ENCODE assay signal across 19 mouse cellular contexts in the genomic region with DNA sequence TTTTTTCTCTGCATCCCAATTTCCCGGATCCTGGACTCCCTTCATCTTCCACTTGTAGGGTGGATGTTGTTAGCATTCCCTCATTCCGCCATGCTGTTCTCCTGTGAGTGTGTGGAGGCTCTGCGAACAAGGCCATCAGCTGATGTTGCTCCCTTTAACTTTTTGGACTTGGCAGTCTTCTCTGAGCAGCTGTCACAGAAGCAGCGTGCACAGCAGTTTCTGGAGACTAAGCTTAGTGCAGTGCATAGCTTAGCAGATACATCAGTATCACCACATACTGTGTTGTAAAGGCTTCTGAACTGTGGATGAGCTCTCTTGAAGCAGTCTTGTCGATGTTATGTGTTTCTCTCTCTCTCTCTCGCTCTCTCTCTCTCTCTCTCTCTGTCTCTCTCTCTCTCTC.
"Had no signal": no experiment of that assay in that cellular context is flagged by ENCODE, and none has a peak within 500 bp of the region (broad histone marks: within the 10 kb centered on the region; RNA-seq: fewer than 3 reads in every experiment).

No protein-coding gene starts in this region.

- H3K4me3 ChIP-seq: intestine, embryonic 15.5 days; limb, embryonic 10.5 days; limb, embryonic 13.5 days; liver, embryonic 12.5 days; liver, embryonic 15.5 days; megakaryocyte, embryonic 14.5 days; midbrain, embryonic 10.5 days; midbrain, embryonic 13.5 days; myocyte; neural tube, embryonic 13.5 days had no signal

- H3K27ac ChIP-seq: intestine, embryonic 15.5 days; limb, embryonic 10.5 days; limb, embryonic 13.5 days; liver, embryonic 12.5 days; liver, embryonic 15.5 days; midbrain, embryonic 10.5 days; midbrain, embryonic 13.5 days; neural tube, embryonic 13.5 days; stomach, postnatal 0 days had no signal

- H3K36me3 ChIP-seq: intestine, embryonic 15.5 days had no signal

- ATAC-seq: hindbrain, embryonic 16.5 days; intestine, embryonic 15.5 days; liver, embryonic 12.5 days; midbrain, embryonic 13.5 days had no signal

- H3K9ac ChIP-seq: intestine, embryonic 15.5 days; limb, embryonic 13.5 days; liver, embryonic 12.5 days; liver, embryonic 15.5 days; midbrain, embryonic 13.5 days; neural tube, embryonic 13.5 days had no signal

- H3K27me3 ChIP-seq: intestine, embryonic 15.5 days; limb, embryonic 13.5 days; liver, embryonic 12.5 days; liver, embryonic 15.5 days; megakaryocyte, embryonic 14.5 days; midbrain, embryonic 13.5 days; neural tube, embryonic 13.5 days had no signal

- H3K4me1 ChIP-seq: intestine, embryonic 15.5 days; limb, embryonic 10.5 days; limb, embryonic 13.5 days; liver, embryonic 12.5 days; liver, embryonic 15.5 days; midbrain, embryonic 10.5 days; midbrain, embryonic 13.5 days; neural tube, embryonic 13.5 days had no signal

- H3K9me3 ChIP-seq: intestine, embryonic 15.5 days; limb, embryonic 10.5 days; limb, embryonic 13.5 days; liver, embryonic 12.5 days; liver, embryonic 15.5 days; megakaryocyte, embryonic 14.5 days; midbrain, embryonic 10.5 days; midbrain, embryonic 13.5 days; neural tube, embryonic 13.5 days had no signal

- DNase-seq: kidney, adult 11 months; liver; retina, postnatal 1 day; right cerebral cortex, postnatal 25 days; thymus, adult 2 months; thymus, postnatal 14 days; thymus, postnatal 4 days had no signal

- H3K4me2 ChIP-seq: intestine, embryonic 15.5 days; limb, embryonic 13.5 days; liver, embryonic 12.5 days; liver, embryonic 15.5 days; midbrain, embryonic 13.5 days; neural tube, embryonic 13.5 days had no signal
